Mouse (Mus musculus) limb, embryonic 12.5 days (tissue): ENCODE data around the gene Ppfia1. TPM values are rescaled to one million over a fixed set of nuclear protein-coding genes. Genes with fewer than 3 reads are reported as not detected.

ENCODE experiments used
- ATAC-seq: fragments of 200-750 bp; cut with Nextera tagmentation; 2 replicates; pipeline ENCODE4 v1.8.0; 2017; ENCODE audit warnings: low read depth, moderate TSS enrichment; ENCODE audit not compliant: insufficient number of reproducible peaks, insufficient read depth, low FRiP score, low TSS enrichment
- H3K27ac ChIP-seq: fragments of 300-500 bp; sonication (generic); 2 replicates; pipeline ENCODE4 v1.5.1; 2016; ENCODE audit warnings: mild to moderate bottlenecking, moderate library complexity
- H3K27me3 ChIP-seq: fragments of 300-500 bp; sonication (generic); 2 replicates; pipeline ENCODE4 v1.6.1; 2016; ENCODE audit warnings: mild to moderate bottlenecking, moderate library complexity
- H3K36me3 ChIP-seq: fragments of 300-500 bp; sonication (generic); 2 replicates; pipeline ENCODE4 v1.6.1; 2016; ENCODE audit warnings: mild to moderate bottlenecking, moderate library complexity
- H3K4me1 ChIP-seq: fragments of 300-500 bp; sonication (generic); replicated peaks from 2 replicates; pipeline ENCODE4 v1.6.1; 2016
- H3K4me2 ChIP-seq: fragments of 300-500 bp; sonication (generic); 2 replicates; pipeline ENCODE4 v1.6.1; 2016; ENCODE audit warnings: mild to moderate bottlenecking, moderate library complexity
- H3K4me3 ChIP-seq: fragments of 300-500 bp; sonication (generic); replicated peaks from 2 replicates; pipeline ENCODE4 v1.5.1; 2016; ENCODE audit warnings: mild to moderate bottlenecking
- H3K9ac ChIP-seq: fragments of 300-500 bp; sonication (generic); replicated peaks from 2 replicates; pipeline ENCODE4 v1.6.1; 2016; ENCODE audit warnings: mild to moderate bottlenecking, moderate library complexity
- H3K9me3 ChIP-seq: fragments of 300-500 bp; sonication (generic); 2 replicates; pipeline ENCODE4 v1.6.1; 2016; ENCODE audit warnings: mild to moderate bottlenecking, moderate library complexity
- WGBS: fragments of 180-500 bp; shearing (Covaris S2); methylation state at CpG from one replicate; pipeline ENCODE4 v1.1.7; 2016; 5-methylcytosine and 5-hydroxymethylcytosine counted together
- polyA plus RNA-seq: library from polyadenylated mRNA; unstranded; fragments of >200 nt; fragmentation: Nextera tagmentation; extraction: Ambion mirVana; gene quantifications from 2 replicates; pipeline ENCODE4 v1.2.1, GENCODE M21; 2016

The Ppfia1 gene
- 53.3 and 55.4 TPM in 2 replicates for polyA plus RNA-seq

- Histone ChIP-seq H3K9ac (peak within 1 kb of the TSS; percentile 93), H3K4me2 (peak within 1 kb of the TSS; percentile 83), H3K27ac (peak within 1 kb of the TSS; percentile 41; the same call in 1 of the 2 replicates), H3K4me3 (peak within 1 kb of the TSS; percentile 97), H3K36me3 (peaks cover 37% of the 10 kb centered on the region), H3K4me1 (peaks cover 13% of the 10 kb centered on the region), H3K9me3 (no peaks in the 10 kb centered on the region), H3K27me3 (peaks cover 7% of the 10 kb centered on the region; the same call in 1 of the 2 replicates)
- WGBS: under 1% methylated on average over 89 of the region's 97 CpGs
- peak; percentile 93 for ATAC-seq
Observed at GRCm38 (mm10) chr7:144553237-144554122, at the start of gene Ppfia1. Gene Ppfia1, minus strand, starts transcription at chr7:144553729.

- H3K27ac ChIP-seq: no peak overlapping the region
- H3K4me2 ChIP-seq: no peak overlapping the region
- H3K9me3 ChIP-seq: no peaks in the 10 kb centered on the region
- H3K4me1 ChIP-seq: no peaks in the 10 kb centered on the region
- H3K27me3 ChIP-seq: no peaks in the 10 kb centered on the region
- 71% methylated on average over 6 of the region's 6 CpGs for WGBS
- no peak for ATAC-seq
- no peak overlapping the region for H3K4me3 ChIP-seq
- no peaks in the 10 kb centered on the region for H3K36me3 ChIP-seq
- H3K9ac ChIP-seq: 0 out of 2 replicates have a peak overlapping the region, but pooled peaks have one; percentile 23
Observed at GRCm38 (mm10) chr7:144600333-144600900, 46.9 kb upstream of the Ppfia1 start.

GRCm38 (mm10) chr7:144589508-144589907 is 36.0 kb upstream of the Ppfia1 start:
- no peaks in the 10 kb centered on the region for H3K27me3 ChIP-seq
- no peak overlapping the region for H3K4me3 ChIP-seq
- no peak for ATAC-seq
- no peak overlapping the region for H3K27ac ChIP-seq
- WGBS: 88% methylated on average over 3 of the region's 3 CpGs
- H3K9ac ChIP-seq: no peak overlapping the region
- no peaks in the 10 kb centered on the region for H3K4me1 ChIP-seq
- H3K4me2 ChIP-seq: no peak overlapping the region
- no peaks in the 10 kb centered on the region for H3K9me3 ChIP-seq
- no peaks in the 10 kb centered on the region for H3K36me3 ChIP-seq

GRCm38 (mm10) chr7:144587291-144587690 is 33.8 kb upstream of the Ppfia1 start:
- Histone ChIP-seq H3K27ac (no peak overlapping the region), H3K36me3 (no peaks in the 10 kb centered on the region)
- ATAC-seq: no peak

GRCm38 (mm10) chr7:144585648-144586047 is 32.1 kb upstream of the Ppfia1 start:
- no peaks in the 10 kb centered on the region for H3K27me3 ChIP-seq
- H3K27ac ChIP-seq: no peak overlapping the region
- no peak for ATAC-seq
- no peak overlapping the region for H3K9ac ChIP-seq
- no peaks in the 10 kb centered on the region for H3K9me3 ChIP-seq
- H3K4me1 ChIP-seq: peaks cover 20% of the 10 kb centered on the region
- H3K36me3 ChIP-seq: peaks cover under 1% of the 10 kb centered on the region
- no peak overlapping the region for H3K4me2 ChIP-seq
- no peak overlapping the region for H3K4me3 ChIP-seq
- WGBS: 13% methylated on average over 6 of the region's 6 CpGs

More at GRCm38 (mm10) chr7:144587291-144587690, 33.8 kb upstream of the Ppfia1 start:
- Histone ChIP-seq H3K4me2 (no peak overlapping the region), H3K9me3 (no peaks in the 10 kb centered on the region), H3K9ac (no peak overlapping the region), H3K4me1 (peaks cover 12% of the 10 kb centered on the region), H3K4me3 (no peak overlapping the region), H3K27me3 (no peaks in the 10 kb centered on the region)
- 39% methylated on average over 2 of the region's 2 CpGs for WGBS

GRCm38 (mm10) chr7:144583619-144584018 is 30.1 kb upstream of the Ppfia1 start:
- ATAC-seq: no peak
- H3K4me2 ChIP-seq: no peak overlapping the region; the same call in 1 of the 2 replicates
- no peaks in the 10 kb centered on the region for H3K9me3 ChIP-seq
- 4% methylated on average over 4 of the region's 4 CpGs for WGBS
- H3K4me3 ChIP-seq: no peak overlapping the region
- peaks cover 20% of the 10 kb centered on the region for H3K4me1 ChIP-seq
- no peaks in the 10 kb centered on the region for H3K27me3 ChIP-seq
- H3K27ac ChIP-seq: no peak overlapping the region; the same call in 1 of the 2 replicates
- H3K9ac ChIP-seq: no peak overlapping the region
- peaks cover 20% of the 10 kb centered on the region for H3K36me3 ChIP-seq

- peaks cover 28% of the 10 kb centered on the region for H3K36me3 ChIP-seq
- H3K9me3 ChIP-seq: no peaks in the 10 kb centered on the region
- peak within 1 kb of the TSS; percentile 77 for H3K9ac ChIP-seq
- peaks cover 20% of the 10 kb centered on the region for H3K4me1 ChIP-seq
- H3K4me2 ChIP-seq: peak within 1 kb of the TSS; percentile 82
- ATAC-seq: peak; percentile 69
- peak within 1 kb of the TSS; percentile 79 for H3K4me3 ChIP-seq
- WGBS: 2% methylated on average over 34 of the region's 34 CpGs
- H3K27ac ChIP-seq: peak within 1 kb of the TSS; percentile 93
- H3K27me3 ChIP-seq: no peaks in the 10 kb centered on the region
Observed at GRCm38 (mm10) chr7:144582284-144582980, 28.9 kb upstream of the Ppfia1 start, which contains the start of gene Fadd. Gene Fadd, minus strand, starts transcription at chr7:144582463.

GRCm38 (mm10) chr7:144581559-144582283 is 28.2 kb upstream of the Ppfia1 start:
- no peaks in the 10 kb centered on the region for H3K9me3 ChIP-seq
- H3K27me3 ChIP-seq: no peaks in the 10 kb centered on the region
- WGBS: 2% methylated on average over 43 of the region's 43 CpGs
- peaks cover 20% of the 10 kb centered on the region for H3K4me1 ChIP-seq
- H3K36me3 ChIP-seq: peaks cover 28% of the 10 kb centered on the region
- peak overlapping the region; percentile 77 for H3K9ac ChIP-seq
- H3K27ac ChIP-seq: peak overlapping the region; percentile 93
- peak overlapping the region; percentile 79 for H3K4me3 ChIP-seq
- ATAC-seq: peak; percentile 85
- peak overlapping the region; percentile 82 for H3K4me2 ChIP-seq

GRCm38 (mm10) chr7:144577876-144578275 is 24.3 kb upstream of the Ppfia1 start:
- 87% methylated on average over 5 of the region's 5 CpGs for WGBS
- H3K9ac ChIP-seq: no peak overlapping the region
- H3K36me3 ChIP-seq: peaks cover 28% of the 10 kb centered on the region
- no peaks in the 10 kb centered on the region for H3K27me3 ChIP-seq
- peaks cover 13% of the 10 kb centered on the region for H3K4me1 ChIP-seq
- no peak overlapping the region for H3K27ac ChIP-seq
- H3K4me2 ChIP-seq: no peak overlapping the region
- no peak for ATAC-seq
- no peaks in the 10 kb centered on the region for H3K9me3 ChIP-seq
- no peak overlapping the region for H3K4me3 ChIP-seq

- H3K36me3 ChIP-seq: no peaks in the 10 kb centered on the region
- no peak overlapping the region for H3K4me3 ChIP-seq
- H3K9me3 ChIP-seq: no peaks in the 10 kb centered on the region
- no peak overlapping the region for H3K4me2 ChIP-seq
- no peak overlapping the region for H3K27ac ChIP-seq
- no peak overlapping the region for H3K9ac ChIP-seq
- no peaks in the 10 kb centered on the region for H3K27me3 ChIP-seq
- ATAC-seq: no peak
- H3K4me1 ChIP-seq: no peaks in the 10 kb centered on the region
- 65% methylated on average over 5 of the region's 5 CpGs for WGBS
Observed at GRCm38 (mm10) chr7:144572234-144572633, 18.7 kb upstream of the Ppfia1 start.
